Mouse (Mus musculus) cerebellum, adult 9-11 months (tissue): ENCODE results near the gene Mgll.

Source experiments
- DNase-seq: peaks from one replicate; pipeline ENCODE4 v3.0.0; 2022

Mgll gene

GRCm38 (mm10) chr6:88724313-88725195 is at the start of gene Mgll:
TSS of gene Mgll (plus strand) at chr6:88724412.
- DNase-seq, result peak; percentile 84

- no peak for DNase-seq
These were observed 48.4 kb upstream of the Mgll start for GRCm38 (mm10) chr6:88675815-88676214.

- DNase-seq, result no peak
These were observed 47.2 kb upstream of the Mgll start for GRCm38 (mm10) chr6:88676753-88677736.

GRCm38 (mm10) chr6:88677738-88678137 is 46.5 kb upstream of the Mgll start:
- DNase-seq, result no peak

- DNase-seq, result no peak
These were observed 43.2 kb upstream of the Mgll start for GRCm38 (mm10) chr6:88681026-88681425.

- no peak for DNase-seq
These were observed 40.7 kb upstream of the Mgll start for GRCm38 (mm10) chr6:88683380-88684053.

GRCm38 (mm10) chr6:88688171-88688570 is 36.0 kb upstream of the Mgll start:
- DNase-seq, result no peak

- no peak for DNase-seq
These were observed 35.5 kb upstream of the Mgll start for GRCm38 (mm10) chr6:88688712-88689111.

GRCm38 (mm10) chr6:88690211-88690610 is 34.0 kb upstream of the Mgll start:
- DNase-seq, result no peak

- DNase-seq, result no peak
These were observed 32.9 kb upstream of the Mgll start for GRCm38 (mm10) chr6:88691361-88691760.

- no peak for DNase-seq
These were observed 21.3 kb upstream of the Mgll start for GRCm38 (mm10) chr6:88702887-88703286.

- DNase-seq, result no peak
These were observed 20.5 kb upstream of the Mgll start for GRCm38 (mm10) chr6:88703731-88704130.

- no peak for DNase-seq
These were observed 15.6 kb upstream of the Mgll start for GRCm38 (mm10) chr6:88708401-88709278.

GRCm38 (mm10) chr6:88709279-88709575 is 15.0 kb upstream of the Mgll start:
- DNase-seq, result no peak

GRCm38 (mm10) chr6:88711313-88711712 is 12.9 kb upstream of the Mgll start:
- no peak for DNase-seq

- DNase-seq, result no peak
These were observed 12.1 kb upstream of the Mgll start for GRCm38 (mm10) chr6:88712083-88712482.

- no peak for DNase-seq
These were observed 10.9 kb upstream of the Mgll start for GRCm38 (mm10) chr6:88713320-88713719.

- no peak for DNase-seq
These were observed 10.0 kb upstream of the Mgll start for GRCm38 (mm10) chr6:88714200-88714674.

- no peak for DNase-seq
These were observed 8.8 kb upstream of the Mgll start for GRCm38 (mm10) chr6:88715378-88715781.

- DNase-seq, result no peak
These were observed 8.2 kb upstream of the Mgll start for GRCm38 (mm10) chr6:88715966-88716365.

GRCm38 (mm10) chr6:88717143-88718032 is 6.8 kb upstream of the Mgll start:
- DNase-seq, result no peak
